Mouse (Mus musculus): ENCODE data around the gene AC141477.1.

- TF ChIP-seq CTCF (IDR thresholded peaks at IDR 0.05; ENCODE audit: low read depth, low read length) (no peak), POLR2A (IDR thresholded peaks at IDR 0.05; ENCODE audit: borderline replicate concordance, low read depth, low read length) (no peak)
These were observed 6.3 kb downstream of the AC141477.1 start for GRCm38 (mm10) chr10:76433925-76434324.

Data from bone marrow macrophage, adult 2 months (primary cell).